Comparison of ENCODE assay signal across 18 mouse cellular contexts in the genomic region with DNA sequence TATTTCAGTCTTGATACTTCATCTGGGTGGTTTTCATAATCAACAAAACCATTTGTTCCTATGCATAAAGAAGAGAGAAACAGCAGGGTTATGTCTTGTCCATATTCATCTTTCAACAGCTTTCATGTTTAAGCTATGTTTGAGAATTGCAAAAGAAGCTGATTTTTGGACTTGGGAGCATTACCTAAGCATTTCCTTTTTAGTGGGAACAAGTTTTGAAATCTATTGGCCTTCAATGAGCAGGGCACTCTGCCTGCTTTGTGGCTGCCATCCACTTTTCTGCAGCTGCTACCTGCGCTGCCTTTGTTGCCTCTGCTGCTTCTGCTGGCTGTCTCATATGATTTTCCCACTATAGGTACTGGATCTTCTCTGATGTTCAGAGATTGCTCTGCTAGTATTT.
DNase-seq lines count a peak whose midpoint lies in the region; ATAC-seq and TF ChIP-seq lines count a peak whose summit lies in the region.
"Had no signal": no experiment of that assay in that cellular context is flagged by ENCODE, and none has a peak within 500 bp of the region (broad histone marks: within the 10 kb centered on the region; RNA-seq: fewer than 3 reads in every experiment).

No protein-coding gene starts in this region.

- no peak overlapping the region for H3K4me3 ChIP-seq in liver, adult 2 months (ENCODE audit: insufficient read depth, low read depth, low read length)
- H3K4me3 ChIP-seq in liver, embryonic 11.5 days (ENCODE audit: low read depth, low read length), result no peak overlapping the region
- no peak overlapping the region for H3K4me3 ChIP-seq in lung, postnatal 0 days (ENCODE audit: low read depth, low read length)

- no peak for ATAC-seq in liver, embryonic 11.5 days (replicated peaks; ENCODE audit: low FRiP score)
- no peak for ATAC-seq in lung, postnatal 0 days
- ATAC-seq: activated CD4-positive, CD25-positive, alpha-beta regulatory T cell, adult 4 months; CD4-positive, CD25-positive, alpha-beta regulatory T cell, adult 4 months; Patski had no signal

- TF ChIP-seq POLR2A in liver, adult 2 months (IDR thresholded peaks at IDR 0.05; ENCODE audit: extremely low read depth, insufficient read depth, low read length), result no peak

- no peaks in the 10 kb centered on the region for H3K36me3 ChIP-seq in liver, adult 2 months (ENCODE audit: control insufficient read depth, insufficient read depth, low read length)
- H3K36me3 ChIP-seq in liver, embryonic 11.5 days (ENCODE audit: control insufficient read depth, insufficient read depth, low read length), result no peaks in the 10 kb centered on the region
- H3K36me3 ChIP-seq in lung, postnatal 0 days (ENCODE audit: insufficient read depth, low read length), result no peaks in the 10 kb centered on the region
- H3K36me3 ChIP-seq: G1E had no signal

- TF ChIP-seq CTCF in liver, adult 2 months (IDR thresholded peaks at IDR 0.05; ENCODE audit: low read depth, low read length), result no peak
- TF ChIP-seq CTCF in lung, postnatal 0 days (IDR thresholded peaks at IDR 0.05), result no peak

- peaks cover 2% of the 10 kb centered on the region; the same call in 1 of the 2 replicates for H3K4me1 ChIP-seq in liver, adult 2 months (ENCODE audit: control insufficient read depth, insufficient read depth, low read length)
- no peaks in the 10 kb centered on the region for H3K4me1 ChIP-seq in liver, embryonic 11.5 days (replicated peaks; ENCODE audit: control insufficient read depth, insufficient read depth, low read length)
- H3K4me1 ChIP-seq in lung, postnatal 0 days (ENCODE audit: insufficient read depth, low read depth, low read length), result no peaks in the 10 kb centered on the region

- H3K27me3 ChIP-seq in liver, adult 2 months (ENCODE audit: control insufficient read depth, insufficient read depth, low read length), result no peaks in the 10 kb centered on the region
- no peaks in the 10 kb centered on the region for H3K27me3 ChIP-seq in liver, embryonic 11.5 days (replicated peaks; ENCODE audit: control insufficient read depth, insufficient read depth, low read length)
- H3K27me3 ChIP-seq in lung, postnatal 0 days (replicated peaks; ENCODE audit: insufficient read depth, low read length), result no peaks in the 10 kb centered on the region
- H3K27me3 ChIP-seq: CH12.LX had no signal

- no peak for TF ChIP-seq EP300 in lung, postnatal 0 days (IDR thresholded peaks at IDR 0.05)

- H3K4me2 ChIP-seq in liver, embryonic 11.5 days, result no peak overlapping the region
- no peak overlapping the region for H3K4me2 ChIP-seq in lung, postnatal 0 days (replicated peaks; ENCODE audit: low read depth, low read length)

- H3K27ac ChIP-seq in liver, adult 2 months (replicated peaks; ENCODE audit: insufficient read depth, low read depth, low read length), result peak overlapping the region; percentile 65; the same call in 1 of the 2 replicates
- no peak overlapping the region for H3K27ac ChIP-seq in liver, embryonic 11.5 days (ENCODE audit: low read depth, low read length)
- no peak overlapping the region for H3K27ac ChIP-seq in lung, postnatal 0 days (ENCODE audit: low read length)

- peak; percentile 92 for DNase-seq in liver, adult 2 months (ENCODE audit: extremely low read depth, low read depth, low spot score)
- no peak for DNase-seq in liver, embryonic 11.5 days (ENCODE audit: low spot score)
- DNase-seq in lung, postnatal 0 days (ENCODE audit: low spot score), result peak; percentile 15
- no peak for DNase-seq in lung, postnatal 14 days
- DNase-seq: adrenal gland, adult 2 months; adrenal gland, adult 8-10 months; adrenal gland, postnatal 10 days; adrenal gland, postnatal 14 days; adrenal gland, postnatal 25 days; B cell, adult 2 months; cerebellum, adult 11 months; cerebellum, adult 11-12 months; cerebellum, adult 18-20 months had no signal

- no peaks in the 10 kb centered on the region for H3K79me2 ChIP-seq in liver, adult 2 months (ENCODE audit: control insufficient read depth, insufficient read depth, low read length)

- no peaks in the 10 kb centered on the region for H3K9me3 ChIP-seq in liver, embryonic 11.5 days (ENCODE audit: control insufficient read depth, low read length)
- no peaks in the 10 kb centered on the region for H3K9me3 ChIP-seq in lung, postnatal 0 days (ENCODE audit: low read length)
- H3K9me3 ChIP-seq: G1E had no signal

- no peak overlapping the region for H3K9ac ChIP-seq in liver, adult 2 months (ENCODE audit: low read depth, low read length)
- no peak overlapping the region for H3K9ac ChIP-seq in liver, embryonic 11.5 days (ENCODE audit: low read depth, low read length)
- H3K9ac ChIP-seq in lung, postnatal 0 days (replicated peaks; ENCODE audit: low read depth), result no peak overlapping the region

- WGBS in liver, adult 2 months, result 20% methylated on average over 1 of the region's 1 CpGs
- 75% methylated on average over 1 of the region's 1 CpGs for WGBS in liver, embryonic 11.5 days
- WGBS in lung, postnatal 0 days, result 96% methylated on average over 1 of the region's 1 CpGs

Comparison
In these comparisons a context has a peak if more than half of its experiments do, and no peak if none do; other contexts are left out.
1. DNase-seq: peak in liver, adult 2 months (single experiment) and lung, postnatal 0 days (single experiment); none in liver, embryonic 11.5 days (single experiment) and lung, postnatal 14 days (single experiment).